Mouse (Mus musculus) lung, postnatal 0 days (tissue): ENCODE results near the gene Megf6.
A peak's percentile ranks its signal among the peaks of the same experiment; 100 is the strongest.

Experiments
- CTCF ChIP-seq: IDR thresholded peaks from 2 replicates; pipeline ENCODE4 v1.5.1; 2016; ENCODE audit warnings: antibody characterized with exemption, mild to moderate bottlenecking
- EP300 ChIP-seq: IDR thresholded peaks from 2 replicates; pipeline ENCODE4 v1.6.1; 2016; ENCODE audit warnings: antibody characterized with exemption, mild to moderate bottlenecking, control low read depth

- TF ChIP-seq CTCF, result 0 out of 2 replicates have a peak, but pooled peaks have one; percentile 2
- no peak for TF ChIP-seq EP300
These were observed 25.8 kb upstream of the Megf6 start for GRCm38 (mm10) chr4:154144712-154145111.
